Mouse (Mus musculus) limb, embryonic 12.5 days (tissue): Measurements from ENCODE around the gene Arid3a. TPM values are rescaled to one million over a fixed set of nuclear protein-coding genes. Genes with fewer than 3 reads are reported as not detected.
"Not testable (repeated sequence)": the region's sequence is repeated elsewhere in the genome, so short reads cannot be mapped to it uniquely, and the experiment has no call there.

Experiments used
- ATAC-seq: fragments of 200-750 bp; cut with Nextera tagmentation; 2 replicates; pipeline ENCODE4 v1.8.0; 2017; ENCODE audit warnings: low read depth, moderate TSS enrichment; ENCODE audit not compliant: insufficient number of reproducible peaks, insufficient read depth, low FRiP score, low TSS enrichment
- H3K27ac ChIP-seq: fragments of 300-500 bp; sonication (generic); 2 replicates; pipeline ENCODE4 v1.5.1; 2016; ENCODE audit warnings: mild to moderate bottlenecking, moderate library complexity
- H3K27me3 ChIP-seq: fragments of 300-500 bp; sonication (generic); 2 replicates; pipeline ENCODE4 v1.6.1; 2016; ENCODE audit warnings: mild to moderate bottlenecking, moderate library complexity
- H3K36me3 ChIP-seq: fragments of 300-500 bp; sonication (generic); 2 replicates; pipeline ENCODE4 v1.6.1; 2016; ENCODE audit warnings: mild to moderate bottlenecking, moderate library complexity
- H3K4me1 ChIP-seq: fragments of 300-500 bp; sonication (generic); replicated peaks from 2 replicates; pipeline ENCODE4 v1.6.1; 2016
- H3K4me2 ChIP-seq: fragments of 300-500 bp; sonication (generic); 2 replicates; pipeline ENCODE4 v1.6.1; 2016; ENCODE audit warnings: mild to moderate bottlenecking, moderate library complexity
- H3K4me3 ChIP-seq: fragments of 300-500 bp; sonication (generic); replicated peaks from 2 replicates; pipeline ENCODE4 v1.5.1; 2016; ENCODE audit warnings: mild to moderate bottlenecking
- H3K9ac ChIP-seq: fragments of 300-500 bp; sonication (generic); replicated peaks from 2 replicates; pipeline ENCODE4 v1.6.1; 2016; ENCODE audit warnings: mild to moderate bottlenecking, moderate library complexity
- H3K9me3 ChIP-seq: fragments of 300-500 bp; sonication (generic); 2 replicates; pipeline ENCODE4 v1.6.1; 2016; ENCODE audit warnings: mild to moderate bottlenecking, moderate library complexity
- WGBS: fragments of 180-500 bp; shearing (Covaris S2); methylation state at CpG from one replicate; pipeline ENCODE4 v1.1.7; 2016; 5-methylcytosine and 5-hydroxymethylcytosine counted together
- polyA plus RNA-seq: library from polyadenylated mRNA; unstranded; fragments of >200 nt; fragmentation: Nextera tagmentation; extraction: Ambion mirVana; gene quantifications from 2 replicates; pipeline ENCODE4 v1.2.1, GENCODE M21; 2016

Gene Arid3a
- polyA plus RNA-seq, 1 experiment from 2014 or later = 8.6 TPM

DNA sequence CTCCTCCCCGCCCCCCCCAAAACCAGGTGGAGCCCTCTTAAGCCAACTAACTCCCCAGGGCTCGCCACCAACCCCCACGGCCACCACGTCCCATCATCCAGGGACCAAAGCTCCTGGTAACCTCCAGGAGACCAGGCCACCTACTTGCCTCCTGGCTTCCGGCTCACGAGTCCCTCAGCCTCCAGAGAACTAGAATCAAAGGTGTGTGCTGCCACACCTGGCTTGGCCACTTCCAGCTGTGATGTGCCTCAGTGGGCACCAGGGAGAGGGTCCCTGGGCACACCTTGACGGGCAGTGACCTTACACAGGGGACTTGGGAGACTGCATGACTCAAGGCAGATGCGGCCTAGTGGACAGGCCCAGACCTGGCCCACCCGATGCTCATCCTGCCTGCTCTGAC lies 28.8 kb downstream of the Arid3a start:
- Histone ChIP-seq H3K4me1 (peaks cover 26% of the 10 kb centered on the region), H3K36me3 (peaks cover 26% of the 10 kb centered on the region), H3K9me3 (no peaks in the 10 kb centered on the region), H3K4me2 (no peak overlapping the region), H3K27ac (peak overlapping the region; percentile 80), H3K9ac (0 out of 2 replicates have a peak overlapping the region, but pooled peaks have one; percentile 34), H3K27me3 (no peaks in the 10 kb centered on the region), H3K4me3 (no peak overlapping the region)
- ATAC-seq = no peak
- WGBS = 63% methylated on average over 9 of the region's 9 CpGs

DNA sequence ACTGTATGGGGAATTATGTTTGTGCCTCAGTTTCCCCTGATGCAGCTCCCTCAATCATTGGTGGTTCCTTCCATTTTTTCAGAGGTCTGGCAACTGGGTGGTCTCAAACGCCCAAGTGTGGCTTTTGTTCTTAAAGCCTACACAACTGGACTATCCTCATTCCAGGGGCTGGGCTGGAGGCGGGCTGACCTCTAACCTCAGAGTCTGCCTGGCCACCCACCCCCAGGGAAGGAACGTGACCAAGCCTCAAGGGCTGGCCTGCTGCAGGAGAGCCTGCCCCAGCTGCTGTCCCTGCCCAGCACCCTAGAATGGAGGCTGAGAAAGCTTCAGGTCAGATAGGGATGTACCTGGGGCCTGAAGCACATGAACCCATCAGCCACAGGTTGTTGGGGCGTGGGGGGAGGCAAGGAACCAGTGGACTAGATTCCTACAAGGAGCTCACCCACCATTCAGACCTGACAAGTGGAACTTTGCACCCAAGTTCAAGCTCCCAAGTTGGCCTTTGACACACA lies 29.9 kb downstream of the Arid3a start:
- H3K9me3 ChIP-seq = no peaks in the 10 kb centered on the region
- peaks cover 23% of the 10 kb centered on the region for H3K36me3 ChIP-seq
- H3K9ac ChIP-seq = no peak overlapping the region; the same call in 1 of the 2 replicates
- H3K4me2 ChIP-seq = no peak overlapping the region
- H3K4me3 ChIP-seq = no peak overlapping the region
- no peak overlapping the region for H3K27ac ChIP-seq
- ATAC-seq = no peak
- no peaks in the 10 kb centered on the region for H3K27me3 ChIP-seq
- H3K4me1 ChIP-seq = peaks cover 32% of the 10 kb centered on the region
- WGBS = 29% methylated on average over 4 of the region's 4 CpGs

DNA sequence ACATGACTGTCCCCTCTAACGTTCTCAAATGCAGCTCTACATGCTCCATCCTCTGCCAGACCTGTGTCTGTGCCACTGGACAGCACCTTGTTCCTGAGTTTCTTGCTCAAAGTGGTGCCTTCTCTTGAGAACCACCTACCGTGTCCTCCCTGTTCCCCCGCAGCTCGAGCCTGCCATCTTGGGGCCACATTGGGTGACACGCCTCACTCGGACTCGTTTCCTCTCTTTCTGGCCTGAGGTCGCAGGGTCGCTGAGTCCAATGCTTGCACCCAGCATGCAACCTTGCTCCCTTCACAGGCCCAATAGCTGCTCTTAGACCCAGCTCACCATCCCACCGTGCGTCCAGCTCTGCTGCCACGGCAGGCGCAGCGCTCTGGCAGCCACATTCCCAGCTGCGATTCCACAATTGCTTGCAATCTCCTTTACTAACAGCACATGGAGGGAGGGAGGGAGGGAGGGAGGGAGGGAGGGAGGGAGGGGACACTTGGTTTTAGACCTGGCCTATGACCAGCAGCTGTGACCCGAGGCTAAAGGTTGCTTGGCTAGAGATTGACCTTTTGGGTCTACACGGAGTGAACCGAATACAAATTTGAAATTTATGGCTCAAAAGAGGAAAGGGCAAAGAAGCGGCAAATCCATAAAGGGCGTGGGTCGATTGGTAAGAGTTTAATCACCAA lies 31.4 kb downstream of the Arid3a start:
- 10% methylated on average over 21 of the region's 21 CpGs for WGBS
- H3K9me3 ChIP-seq = no peaks in the 10 kb centered on the region
- H3K27me3 ChIP-seq = no peaks in the 10 kb centered on the region
- 0 out of 2 replicates have a peak overlapping the region, but pooled peaks have one; percentile 31 for H3K9ac ChIP-seq
- H3K36me3 ChIP-seq = peaks cover 27% of the 10 kb centered on the region
- ATAC-seq = no peak
- H3K4me1 ChIP-seq = peaks cover 32% of the 10 kb centered on the region
- 0 out of 2 replicates have a peak overlapping the region, but pooled peaks have one; percentile 6 for H3K4me3 ChIP-seq
- H3K4me2 ChIP-seq = peak overlapping the region; percentile 42
- H3K27ac ChIP-seq = peak overlapping the region; percentile 29; the same call in 1 of the 2 replicates

DNA sequence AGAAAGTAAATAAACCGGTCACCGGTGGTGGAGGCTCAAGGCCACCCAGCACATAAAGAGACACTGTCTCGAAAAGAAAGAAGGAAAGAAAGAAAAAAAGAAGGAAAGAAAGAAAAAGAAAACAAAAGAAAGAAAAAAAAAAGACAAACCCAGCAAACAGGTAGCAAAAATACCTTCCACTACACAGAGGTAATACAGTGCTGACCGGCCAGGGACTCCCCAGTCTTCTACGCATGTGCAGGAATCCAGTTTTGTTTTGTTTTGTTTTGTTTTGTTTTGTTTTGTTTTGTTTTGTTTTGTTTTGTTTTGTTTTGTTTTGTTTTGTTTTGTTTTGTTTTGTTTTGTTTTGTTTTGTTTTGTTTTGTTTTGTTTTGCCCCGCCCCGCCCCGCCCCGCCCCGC lies 32.6 kb downstream of the Arid3a start:
- not testable (repeated sequence) for ATAC-seq, H3K9ac ChIP-seq, H3K27me3 ChIP-seq, H3K9me3 ChIP-seq, H3K27ac ChIP-seq
- 36% methylated on average over 10 of the region's 10 CpGs for WGBS
- Histone ChIP-seq H3K36me3 (peaks cover 33% of the 10 kb centered on the region), H3K4me1 (peaks cover 29% of the 10 kb centered on the region), H3K4me3 (peak overlapping the region; percentile 97), H3K4me2 (peak overlapping the region; percentile 74)

DNA sequence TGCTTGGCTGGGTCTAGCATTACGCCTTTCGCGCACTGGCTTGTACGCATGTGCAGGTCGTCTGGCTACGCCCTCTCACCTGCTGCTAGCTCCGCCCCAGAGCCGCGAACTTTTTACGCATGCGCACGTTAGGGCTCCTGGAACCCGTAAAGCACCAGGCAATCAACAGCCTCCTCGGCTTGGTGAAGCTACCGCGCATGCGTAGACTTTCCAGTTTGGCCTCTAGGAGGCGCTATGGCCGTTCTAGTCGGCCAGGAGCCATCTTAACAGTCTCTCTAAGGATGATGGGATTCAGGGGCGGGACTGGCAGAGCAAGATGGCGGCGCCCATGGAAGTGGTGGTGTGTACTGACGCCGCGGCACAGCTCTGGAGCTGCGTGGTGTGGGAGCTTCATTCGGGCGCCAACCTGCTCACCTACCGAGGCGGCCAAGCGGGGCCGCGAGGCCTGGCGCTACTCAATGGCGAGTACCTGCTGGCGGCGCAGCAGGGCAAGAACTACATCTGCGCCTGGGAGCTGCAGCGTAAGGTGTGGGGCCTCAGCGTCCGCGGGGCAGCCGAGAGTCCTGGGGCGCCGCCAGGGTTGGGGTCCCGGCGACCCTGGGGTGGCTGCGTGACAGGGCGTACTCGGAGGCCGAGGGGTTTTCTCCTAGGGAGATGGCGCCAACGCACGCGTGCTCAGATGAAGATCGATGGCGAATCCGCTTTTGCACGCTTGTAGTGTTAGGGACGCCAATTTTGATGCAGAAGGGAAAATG lies 33.2 kb downstream of the Arid3a start, which contains the start of gene Wdr18:
Wdr18 (plus strand) TSS at position 306 of the 755 bp plus-strand sequence.
- no peaks in the 10 kb centered on the region for H3K9me3 ChIP-seq
- H3K4me2 ChIP-seq = peak within 1 kb of the TSS; percentile 74
- peak; percentile 96 for ATAC-seq
- H3K4me3 ChIP-seq = peak within 1 kb of the TSS; percentile 97
- peak within 1 kb of the TSS; percentile 75 for H3K27ac ChIP-seq
- WGBS = under 1% methylated on average over 61 of the region's 61 CpGs
- H3K27me3 ChIP-seq = no peaks in the 10 kb centered on the region
- peaks cover 28% of the 10 kb centered on the region for H3K4me1 ChIP-seq
- peaks cover 39% of the 10 kb centered on the region for H3K36me3 ChIP-seq
- H3K9ac ChIP-seq = peak within 1 kb of the TSS; percentile 83

DNA sequence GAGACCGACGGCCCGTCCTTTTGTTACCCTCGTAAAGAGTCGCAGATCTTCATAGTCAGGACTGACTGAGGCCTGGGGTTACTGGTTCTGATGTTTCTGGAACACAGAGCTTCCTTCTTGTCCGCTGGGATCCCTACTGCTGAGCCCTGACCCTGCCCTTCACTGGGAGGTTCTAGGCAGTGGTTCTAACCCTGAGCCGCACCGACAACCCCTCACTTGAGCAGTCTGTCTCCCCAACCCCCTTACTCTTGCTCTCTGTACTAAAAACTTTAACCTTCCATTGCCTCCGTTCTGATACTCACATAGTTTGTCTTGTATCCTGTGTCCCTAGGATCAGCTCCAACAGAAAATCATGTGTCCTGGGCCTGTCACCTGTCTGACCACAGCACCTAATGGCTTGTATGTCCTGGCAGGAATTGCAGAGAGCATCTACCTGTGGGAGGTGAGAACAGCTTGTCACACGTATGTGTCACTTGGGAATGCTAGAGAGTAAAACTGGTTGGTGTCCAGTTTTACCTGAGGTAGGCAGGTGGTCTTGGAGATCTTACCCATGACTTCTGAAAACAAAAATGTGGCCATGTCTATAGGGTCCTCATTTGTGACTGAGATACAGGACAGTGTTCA lies 33.9 kb downstream of the Arid3a start:
- Histone ChIP-seq H3K9ac (peak overlapping the region; percentile 83), H3K27me3 (no peaks in the 10 kb centered on the region), H3K4me2 (peak overlapping the region; percentile 74), H3K27ac (no peak overlapping the region; the same call in 1 of the 2 replicates), H3K36me3 (peaks cover 47% of the 10 kb centered on the region), H3K4me1 (peaks cover 21% of the 10 kb centered on the region), H3K9me3 (no peaks in the 10 kb centered on the region), H3K4me3 (peak overlapping the region; percentile 97)
- ATAC-seq = no peak
- 16% methylated on average over 10 of the region's 10 CpGs for WGBS

DNA sequence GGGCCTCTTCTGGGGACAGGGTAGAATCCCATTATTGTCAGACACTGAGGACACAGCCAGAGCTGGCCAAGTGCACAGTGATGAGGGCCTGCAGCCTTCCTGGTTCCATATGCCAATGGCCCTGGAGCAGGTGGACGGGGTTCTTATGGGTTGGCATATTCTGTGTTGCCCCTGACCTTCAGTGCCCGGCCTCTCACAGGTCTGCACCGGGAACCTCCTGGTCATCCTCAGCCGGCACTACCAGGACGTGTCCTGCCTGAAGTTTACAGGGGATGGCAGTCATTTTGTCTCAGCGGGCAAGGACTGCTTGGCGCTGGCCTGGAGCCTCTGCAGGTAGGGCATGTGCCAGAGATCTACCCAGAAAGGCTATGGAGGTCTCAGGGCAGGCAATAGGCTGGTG lies 37.9 kb downstream of the Arid3a start:
- Histone ChIP-seq H3K9ac (no peak overlapping the region), H3K4me2 (no peak overlapping the region)

DNA sequence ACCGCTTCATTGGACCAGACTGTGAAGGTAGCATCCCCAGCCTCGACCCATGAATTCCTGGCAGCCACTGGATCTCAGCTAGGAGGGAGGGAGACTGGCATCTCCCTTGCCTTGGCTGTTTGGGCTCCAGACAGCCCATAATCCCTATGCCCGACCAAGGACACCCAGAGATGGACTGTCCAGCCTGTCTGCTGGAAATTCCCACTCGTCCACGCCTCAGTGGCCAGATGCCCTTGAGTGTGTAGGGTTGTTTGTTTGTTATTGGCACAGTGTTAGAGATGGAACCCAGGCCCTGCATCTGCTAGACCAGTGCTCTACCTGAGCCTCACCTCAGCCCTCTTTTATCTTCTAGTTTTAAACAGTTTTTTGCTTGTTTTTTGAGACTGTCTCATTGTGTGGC lies 38.5 kb downstream of the Arid3a start:
- peaks cover 14% of the 10 kb centered on the region for H3K27me3 ChIP-seq
- no peaks in the 10 kb centered on the region for H3K9me3 ChIP-seq
- H3K36me3 ChIP-seq = peaks cover 79% of the 10 kb centered on the region
- no peak overlapping the region for H3K4me2 ChIP-seq
- peaks cover 10% of the 10 kb centered on the region for H3K4me1 ChIP-seq
- 87% methylated on average over 5 of the region's 5 CpGs for WGBS
- no peak overlapping the region for H3K9ac ChIP-seq
- H3K27ac ChIP-seq = no peak overlapping the region
- no peak for ATAC-seq
- H3K4me3 ChIP-seq = no peak overlapping the region

More for the DNA sequence above, 37.9 kb downstream of the Arid3a start:
- WGBS = 93% methylated on average over 7 of the region's 7 CpGs
- Histone ChIP-seq H3K4me3 (no peak overlapping the region), H3K4me1 (peaks cover 10% of the 10 kb centered on the region), H3K27ac (no peak overlapping the region), H3K9me3 (no peaks in the 10 kb centered on the region), H3K36me3 (peaks cover 79% of the 10 kb centered on the region), H3K27me3 (peaks cover 9% of the 10 kb centered on the region)
- no peak for ATAC-seq

DNA sequence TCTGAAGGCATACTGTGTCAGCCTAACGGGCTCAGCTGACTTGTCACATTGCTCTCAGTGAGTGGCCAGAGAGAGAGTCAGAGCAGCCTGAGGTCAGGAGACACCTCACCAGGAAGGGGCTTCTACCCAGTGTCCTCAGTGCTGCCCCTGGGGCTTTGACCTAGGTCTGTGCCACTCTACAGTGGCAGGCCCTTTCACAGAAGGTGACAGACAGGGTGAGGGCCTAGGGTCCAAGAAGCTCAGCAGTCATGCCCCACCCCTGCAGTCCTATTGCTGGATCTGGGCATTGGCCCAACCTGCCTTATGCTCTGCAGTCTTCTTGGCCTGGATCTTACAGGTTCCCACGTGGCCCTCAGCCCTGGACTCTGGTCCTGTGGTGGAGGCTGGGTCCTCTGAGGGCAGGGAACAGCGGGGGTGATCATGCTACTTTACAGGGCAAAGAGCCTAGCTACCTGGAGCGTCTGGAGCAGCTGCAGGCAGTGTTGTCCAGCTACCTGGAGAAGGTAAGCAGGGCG lies 40.1 kb downstream of the Arid3a start:
- Histone ChIP-seq H3K9me3 (no peaks in the 10 kb centered on the region), H3K27me3 (peaks cover 30% of the 10 kb centered on the region), H3K4me2 (no peak overlapping the region), H3K27ac (no peak overlapping the region), H3K36me3 (peaks cover 70% of the 10 kb centered on the region), H3K4me1 (peaks cover 14% of the 10 kb centered on the region), H3K9ac (no peak overlapping the region), H3K4me3 (no peak overlapping the region)
- no peak for ATAC-seq
- 90% methylated on average over 5 of the region's 5 CpGs for WGBS

DNA sequence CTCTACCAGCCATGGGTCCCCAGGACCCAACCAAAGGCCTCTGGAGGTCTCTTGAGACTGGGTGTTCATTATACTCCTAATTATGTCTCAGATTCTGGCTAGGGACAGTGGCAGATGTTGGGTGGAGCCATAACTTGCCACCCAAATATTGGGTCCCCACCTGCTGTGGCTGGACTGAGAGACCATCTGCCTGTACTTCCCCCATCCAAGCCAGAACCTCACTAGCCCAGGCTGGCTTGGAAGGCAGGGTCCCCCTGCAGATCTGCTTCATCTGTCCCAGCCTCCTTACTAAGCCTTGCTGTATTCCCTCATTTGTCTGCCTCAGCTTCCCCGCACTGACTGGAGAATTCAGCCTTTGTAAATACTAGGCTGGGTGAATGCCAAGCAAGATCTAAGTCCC lies 41.3 kb downstream of the Arid3a start:
- WGBS = 97% methylated on average over 1 of the region's 1 CpGs
- Histone ChIP-seq H3K27me3 (peaks cover 41% of the 10 kb centered on the region), H3K36me3 (peaks cover 58% of the 10 kb centered on the region)

DNA sequence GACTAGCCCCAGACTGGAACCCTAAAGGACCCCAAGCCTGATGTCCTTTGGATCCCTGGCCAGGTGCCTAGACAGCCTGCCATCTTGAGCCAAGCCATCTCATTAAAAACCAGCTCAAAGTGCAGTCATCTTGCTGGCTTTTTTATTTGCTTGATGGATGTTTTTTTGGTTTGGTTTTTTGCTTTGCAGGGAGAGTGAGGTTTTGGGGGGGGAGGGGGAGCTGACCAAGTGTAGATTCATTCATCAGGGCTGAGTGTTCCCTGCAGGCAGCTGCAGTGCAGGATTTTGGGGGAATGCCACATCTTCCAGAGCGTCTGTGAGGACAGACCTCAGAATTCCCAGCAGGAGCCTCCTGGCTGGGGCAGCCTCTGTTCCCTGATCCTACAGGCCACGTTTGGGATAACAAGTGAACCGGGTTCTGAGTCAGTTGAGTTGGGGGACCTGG lies 42.3 kb downstream of the Arid3a start:
- H3K27me3 ChIP-seq = peaks cover 49% of the 10 kb centered on the region
- H3K4me1 ChIP-seq = peaks cover 14% of the 10 kb centered on the region
- 16% methylated on average over 3 of the region's 3 CpGs for WGBS
- no peak overlapping the region for H3K27ac ChIP-seq
- no peak overlapping the region for H3K4me2 ChIP-seq
- H3K36me3 ChIP-seq = peaks cover 54% of the 10 kb centered on the region
- ATAC-seq = no peak
- no peak overlapping the region for H3K4me3 ChIP-seq
- H3K9me3 ChIP-seq = no peaks in the 10 kb centered on the region
- no peak overlapping the region for H3K9ac ChIP-seq

More for the DNA sequence above, 41.3 kb downstream of the Arid3a start:
- Histone ChIP-seq H3K9ac (no peak overlapping the region), H3K4me1 (peaks cover 14% of the 10 kb centered on the region), H3K9me3 (no peaks in the 10 kb centered on the region), H3K4me3 (no peak overlapping the region), H3K27ac (no peak overlapping the region), H3K4me2 (no peak overlapping the region)
- ATAC-seq = no peak
